Mouse (Mus musculus) forebrain, embryonic 13.5 days (tissue): ENCODE results near the gene Gas7. TPM values are rescaled to one million over a fixed set of nuclear protein-coding genes. Genes with fewer than 3 reads are reported as not detected.
A peak's percentile ranks its signal among the peaks of the same experiment; 100 is the strongest.

Experiments
- ATAC-seq: fragments of 200-750 bp; cut with Nextera tagmentation; 2 replicates; pipeline ENCODE4 v1.8.0; 2017
- H3K27ac ChIP-seq: fragments of 300-500 bp; sonication (generic); 2 replicates; pipeline ENCODE4 v1.5.1; 2015; ENCODE audit warnings: inconsistent platforms, mild to moderate bottlenecking, moderate library complexity
- H3K27me3 ChIP-seq: fragments of 300-500 bp; sonication (generic); 2 replicates; pipeline ENCODE4 v1.6.1; 2015; ENCODE audit warnings: mild to moderate bottlenecking, inconsistent platforms
- H3K36me3 ChIP-seq: fragments of 300-500 bp; sonication (generic); 2 replicates; pipeline ENCODE4 v1.6.1; 2015; ENCODE audit warnings: mild to moderate bottlenecking, inconsistent platforms; ENCODE audit not compliant: poor library complexity, severe bottlenecking
- H3K4me1 ChIP-seq: fragments of 300-500 bp; sonication (generic); 2 replicates; pipeline ENCODE4 v1.6.1; 2015; ENCODE audit warnings: inconsistent platforms
- H3K4me2 ChIP-seq: fragments of 300-500 bp; sonication (generic); 2 replicates; pipeline ENCODE4 v1.6.1; 2015; ENCODE audit warnings: inconsistent platforms, mild to moderate bottlenecking, moderate library complexity
- H3K4me3 ChIP-seq: fragments of 300-500 bp; sonication (generic); 2 replicates; pipeline ENCODE4 v1.5.1; 2015; ENCODE audit warnings: mild to moderate bottlenecking, inconsistent platforms
- H3K9ac ChIP-seq: fragments of 300-500 bp; sonication (generic); 2 replicates; pipeline ENCODE4 v1.6.1; 2015; ENCODE audit warnings: mild to moderate bottlenecking, inconsistent platforms
- H3K9me3 ChIP-seq: fragments of 300-500 bp; sonication (generic); replicated peaks from 2 replicates; pipeline ENCODE4 v1.6.1; 2016; ENCODE audit warnings: inconsistent platforms
- WGBS: fragments of 180-500 bp; shearing (Covaris S2); methylation state at CpG from one replicate; pipeline ENCODE4 v1.1.7; 2015; 5-methylcytosine and 5-hydroxymethylcytosine counted together
- polyA plus RNA-seq: library from polyadenylated mRNA; unstranded; fragments of >200 nt; fragmentation: Nextera tagmentation; extraction: Ambion mirVana; gene quantifications from 2 replicates; pipeline ENCODE4 v1.2.1, GENCODE M21; 2015

The Gas7 gene
- polyA plus RNA-seq, 1 experiment from 2014 or later: 18.3 TPM

- no peak; the same call in 1 of the 2 replicates for ATAC-seq
- H3K27me3 ChIP-seq: no peaks in the 10 kb centered on the region
- H3K9me3 ChIP-seq: no peaks in the 10 kb centered on the region
- no peak overlapping the region for H3K4me3 ChIP-seq
- H3K4me2 ChIP-seq: no peak overlapping the region
- no peaks in the 10 kb centered on the region for H3K36me3 ChIP-seq
- H3K9ac ChIP-seq: 0 out of 2 replicates have a peak overlapping the region, but pooled peaks have one; percentile 21
- no peak overlapping the region; the same call in 1 of the 2 replicates for H3K27ac ChIP-seq
- peaks cover 29% of the 10 kb centered on the region for H3K4me1 ChIP-seq
- WGBS: 68% methylated on average over 17 of the region's 17 CpGs
Observed at GRCm38 (mm10) chr11:67655236-67655959, 200.2 kb downstream of the Gas7 start.

GRCm38 (mm10) chr11:67656366-67656765, 201.1 kb downstream of the Gas7 start:
- ATAC-seq: no peak
- no peak overlapping the region for H3K9ac ChIP-seq
- 87% methylated on average over 7 of the region's 7 CpGs for WGBS
- peaks cover 29% of the 10 kb centered on the region for H3K4me1 ChIP-seq
- no peaks in the 10 kb centered on the region for H3K27me3 ChIP-seq
- H3K4me3 ChIP-seq: no peak overlapping the region
- H3K9me3 ChIP-seq: no peaks in the 10 kb centered on the region
- H3K27ac ChIP-seq: no peak overlapping the region
- no peak overlapping the region for H3K4me2 ChIP-seq
- H3K36me3 ChIP-seq: no peaks in the 10 kb centered on the region

GRCm38 (mm10) chr11:67656811-67657210, 201.6 kb downstream of the Gas7 start:
- peaks cover 28% of the 10 kb centered on the region for H3K4me1 ChIP-seq
- H3K27me3 ChIP-seq: no peaks in the 10 kb centered on the region
- H3K9ac ChIP-seq: no peak overlapping the region
- no peak overlapping the region for H3K4me3 ChIP-seq
- WGBS: 89% methylated on average over 9 of the region's 9 CpGs
- no peak overlapping the region for H3K27ac ChIP-seq
- H3K4me2 ChIP-seq: no peak overlapping the region
- H3K36me3 ChIP-seq: no peaks in the 10 kb centered on the region
- no peak for ATAC-seq
- no peaks in the 10 kb centered on the region for H3K9me3 ChIP-seq

GRCm38 (mm10) chr11:67657685-67658382, 202.6 kb downstream of the Gas7 start:
- Histone ChIP-seq H3K36me3 (no peaks in the 10 kb centered on the region), H3K27me3 (no peaks in the 10 kb centered on the region), H3K27ac (no peak overlapping the region), H3K9me3 (no peaks in the 10 kb centered on the region), H3K4me3 (no peak overlapping the region), H3K9ac (peak overlapping the region; percentile 16; the same call in 1 of the 2 replicates), H3K4me2 (no peak overlapping the region), H3K4me1 (peaks cover 18% of the 10 kb centered on the region)
- peak; percentile 39; the same call in 1 of the 2 replicates for ATAC-seq
- 49% methylated on average over 11 of the region's 11 CpGs for WGBS

GRCm38 (mm10) chr11:67661465-67661864, 206.2 kb downstream of the Gas7 start:
- Histone ChIP-seq H3K9ac (no peak overlapping the region), H3K9me3 (no peaks in the 10 kb centered on the region), H3K36me3 (no peaks in the 10 kb centered on the region), H3K27me3 (no peaks in the 10 kb centered on the region), H3K4me2 (no peak overlapping the region), H3K4me1 (0 out of 2 replicates have a peak, but pooled peaks cover 6% of the 10 kb centered on the region), H3K4me3 (no peak overlapping the region), H3K27ac (no peak overlapping the region)
- WGBS: 93% methylated on average over 8 of the region's 8 CpGs
- ATAC-seq: no peak

- no peaks in the 10 kb centered on the region for H3K27me3 ChIP-seq
- no peak overlapping the region for H3K4me2 ChIP-seq
- H3K27ac ChIP-seq: no peak overlapping the region
- H3K4me1 ChIP-seq: peaks cover 11% of the 10 kb centered on the region; the same call in 1 of the 2 replicates
- H3K9me3 ChIP-seq: no peaks in the 10 kb centered on the region
- 95% methylated on average over 4 of the region's 4 CpGs for WGBS
- no peak overlapping the region for H3K4me3 ChIP-seq
- no peak for ATAC-seq
- no peak overlapping the region for H3K9ac ChIP-seq
- no peaks in the 10 kb centered on the region for H3K36me3 ChIP-seq
Observed at GRCm38 (mm10) chr11:67663437-67663836, 208.2 kb downstream of the Gas7 start.

- no peak overlapping the region for H3K4me2 ChIP-seq
- no peak overlapping the region for H3K9ac ChIP-seq
- no peak overlapping the region for H3K27ac ChIP-seq
- no peak for ATAC-seq
- H3K4me3 ChIP-seq: no peak overlapping the region
- WGBS: 88% methylated on average over 3 of the region's 3 CpGs
- no peaks in the 10 kb centered on the region for H3K9me3 ChIP-seq
- H3K27me3 ChIP-seq: no peaks in the 10 kb centered on the region
- peaks cover 13% of the 10 kb centered on the region; the same call in 1 of the 2 replicates for H3K4me1 ChIP-seq
- H3K36me3 ChIP-seq: no peaks in the 10 kb centered on the region
Observed at GRCm38 (mm10) chr11:67664261-67664660, 209.0 kb downstream of the Gas7 start.

GRCm38 (mm10) chr11:67664918-67665317, 209.7 kb downstream of the Gas7 start:
- Histone ChIP-seq H3K9me3 (no peaks in the 10 kb centered on the region), H3K4me2 (no peak overlapping the region), H3K4me3 (no peak overlapping the region), H3K27ac (no peak overlapping the region), H3K36me3 (no peaks in the 10 kb centered on the region), H3K4me1 (peaks cover 13% of the 10 kb centered on the region; the same call in 1 of the 2 replicates), H3K9ac (no peak overlapping the region), H3K27me3 (no peaks in the 10 kb centered on the region)
- 83% methylated on average over 6 of the region's 6 CpGs for WGBS
- no peak for ATAC-seq

- Histone ChIP-seq H3K9ac (no peak overlapping the region), H3K27ac (no peak overlapping the region), H3K4me1 (peaks cover 13% of the 10 kb centered on the region; the same call in 1 of the 2 replicates), H3K4me2 (no peak overlapping the region), H3K27me3 (no peaks in the 10 kb centered on the region), H3K9me3 (no peaks in the 10 kb centered on the region), H3K36me3 (no peaks in the 10 kb centered on the region), H3K4me3 (no peak overlapping the region)
- ATAC-seq: no peak
- WGBS: 79% methylated on average over 5 of the region's 5 CpGs
Observed at GRCm38 (mm10) chr11:67666129-67666528, 210.9 kb downstream of the Gas7 start.

- Histone ChIP-seq H3K4me2 (no peak overlapping the region), H3K4me1 (peaks cover 13% of the 10 kb centered on the region; the same call in 1 of the 2 replicates), H3K27ac (no peak overlapping the region; the same call in 1 of the 2 replicates), H3K9me3 (no peaks in the 10 kb centered on the region), H3K9ac (no peak overlapping the region), H3K36me3 (no peaks in the 10 kb centered on the region), H3K27me3 (no peaks in the 10 kb centered on the region), H3K4me3 (no peak overlapping the region)
- WGBS: 77% methylated on average over 13 of the region's 13 CpGs
- ATAC-seq: peak; percentile 76
Observed at GRCm38 (mm10) chr11:67667531-67668332, 212.5 kb downstream of the Gas7 start.

- Histone ChIP-seq H3K27ac (no peak overlapping the region), H3K4me1 (peaks cover 13% of the 10 kb centered on the region; the same call in 1 of the 2 replicates), H3K9ac (no peak overlapping the region), H3K4me3 (no peak overlapping the region), H3K27me3 (no peaks in the 10 kb centered on the region), H3K9me3 (no peaks in the 10 kb centered on the region), H3K36me3 (no peaks in the 10 kb centered on the region), H3K4me2 (no peak overlapping the region)
- ATAC-seq: no peak
- 84% methylated on average over 3 of the region's 3 CpGs for WGBS
Observed at GRCm38 (mm10) chr11:67668460-67669007, 213.3 kb downstream of the Gas7 start.
